Mouse (Mus musculus) small intestine, adult 10 weeks (tissue): ENCODE data around the gene Ctsk. TPM values are rescaled to one million over a fixed set of nuclear protein-coding genes. Genes with fewer than 3 reads are reported as not detected.

Experiments
- polyA plus RNA-seq: library from polyadenylated mRNA; stranded (reverse); fragments of 350-450 nt; fragmentation: Illumina TruSeq; extraction: RNeasy Lipid Tissue Mini Kit (QIAGEN cat#74804); gene quantifications from one replicate; pipeline ENCODE4 v1.2.3, GENCODE M21; 2014; ENCODE audit warnings: low replicate concordance

Gene Ctsk
- polyA plus RNA-seq = 0.93 TPM

DNA sequence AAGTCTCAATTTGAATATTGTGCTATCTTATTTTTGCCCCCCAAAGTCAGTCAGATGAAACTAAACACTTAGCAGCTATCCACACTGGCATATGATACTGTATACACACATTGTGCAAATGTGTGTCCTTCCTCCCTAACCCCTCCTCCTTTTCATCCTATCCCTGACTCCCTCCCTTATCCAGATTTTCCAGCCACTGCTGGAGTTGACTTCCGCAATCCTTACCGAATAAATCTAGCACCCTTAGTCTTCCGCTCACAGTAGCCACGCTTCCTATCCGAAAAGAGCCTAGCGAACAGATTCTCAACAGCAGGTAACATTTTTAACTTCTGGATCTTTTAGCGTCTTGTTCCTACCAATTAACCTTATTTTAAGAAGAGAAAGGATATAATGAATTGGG lies at the start of gene Ctsk:
Gene Ctsk, plus strand, starts transcription at position 233 of the 400 bp plus-strand sequence.

DNA sequence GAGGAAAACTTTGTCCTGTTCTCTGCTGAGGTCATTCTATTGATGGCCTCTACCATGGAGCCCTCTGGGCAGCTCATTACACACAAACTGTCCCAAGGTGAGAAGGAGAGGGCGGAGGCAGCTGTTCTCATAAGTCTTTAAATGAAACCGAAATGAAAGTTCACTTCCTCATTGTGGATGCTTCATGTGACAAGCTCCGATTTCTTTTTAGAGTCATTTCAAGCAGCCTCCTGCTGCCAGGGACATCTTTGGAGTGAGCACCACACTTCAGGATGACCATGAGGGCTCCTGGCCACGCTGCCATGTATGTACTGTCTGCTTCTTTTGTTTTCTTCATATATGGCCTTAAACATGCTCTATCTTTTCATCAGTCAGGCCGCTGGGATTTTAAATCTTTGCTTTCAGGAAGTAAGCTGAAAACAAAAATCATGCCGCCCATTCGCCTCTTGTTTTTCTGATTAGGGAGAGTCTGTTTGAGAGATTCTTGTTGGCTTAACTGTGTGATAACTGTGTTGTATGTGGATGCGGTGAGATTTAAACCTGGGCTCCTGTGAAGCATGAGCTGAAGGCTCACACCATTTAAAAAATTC lies 27.7 kb downstream of the Ctsk start, which contains the start of gene Ctss:
Gene Ctss, plus strand, starts transcription at position 165 of the 590 bp plus-strand sequence.

Other genes starting within 250 kb of the Ctsk start
- gene Bnipl, start 248.1 kb upstream of the Ctsk start, polyA plus RNA-seq = not detected
- 44.0 TPM for gene Mindy1, start 217.9 kb upstream of the Ctsk start, polyA plus RNA-seq
- 4.0 TPM for gene Prune1, start 217.2 kb upstream of the Ctsk start, polyA plus RNA-seq
- gene Anxa9, start 192.1 kb upstream of the Ctsk start, polyA plus RNA-seq = 0.22 TPM
- 143 TPM for gene Cers2, start 184.5 kb upstream of the Ctsk start, polyA plus RNA-seq
- gene Setdb1, start 142.1 kb upstream of the Ctsk start, polyA plus RNA-seq = 10.7 TPM
- gene 4930558C23Rik, start 96.4 kb upstream of the Ctsk start, polyA plus RNA-seq = not detected
- gene Arnt, start 64.9 kb upstream of the Ctsk start, polyA plus RNA-seq = 38.0 TPM
- 519 TPM for gene Ctss, start 27.5 kb downstream of the Ctsk start, polyA plus RNA-seq
- 0.82 TPM for gene Hormad1, start 60.4 kb downstream of the Ctsk start, polyA plus RNA-seq
- 195 TPM for gene Golph3l, start 89.7 kb downstream of the Ctsk start, polyA plus RNA-seq
- 78.5 TPM for gene Ensa, start 125.7 kb downstream of the Ctsk start, polyA plus RNA-seq
- 400 TPM for gene Mcl1, start 159.5 kb downstream of the Ctsk start, polyA plus RNA-seq
- 0.37 TPM for gene Adamtsl4, start 188.7 kb downstream of the Ctsk start, polyA plus RNA-seq
- gene Ecm1, start 240.3 kb downstream of the Ctsk start, polyA plus RNA-seq = 1.4 TPM